Mouse (Mus musculus) ES-E14 (cell line): ENCODE measurements at regions not wholly inside any gene's neighbourhood (a gene's known extent, or its start where the extent isn't known, plus 50 kb on each side); places are given as distances from the start of the nearest gene placed in this dataset.

Experiments used
- DNase-seq: peaks from one replicate; pipeline ENCODE4 v3.0.0-alpha.2; 2013; ENCODE audit warnings: low read depth, low spot score
- H3K27ac ChIP-seq: 2 replicates; pipeline ENCODE4 v1.5.1; 2012; ENCODE audit warnings: low read depth, mild to moderate bottlenecking, low read length, moderate library complexity, mixed read lengths; ENCODE audit not compliant: poor library complexity, insufficient read depth, severe bottlenecking
- H3K36me3 ChIP-seq: 2 replicates; pipeline ENCODE4 v1.6.1; 2012; ENCODE audit warnings: mild to moderate bottlenecking, low read length, moderate library complexity, mixed read lengths; ENCODE audit not compliant: control insufficient read depth, poor library complexity, insufficient read depth, severe bottlenecking
- H3K4me1 ChIP-seq, 2 experiments: fragments of 150-350 bp in 1 of 2; sonication (generic) in 1 of 2; 2 replicates each; pipeline ENCODE4 v1.6.1; 2012; ENCODE audit warnings: low read length in 2 of 2, mild to moderate bottlenecking in 1 of 2, mixed read lengths in 1 of 2; ENCODE audit not compliant: control insufficient read depth in 2 of 2, insufficient read depth in 2 of 2, poor library complexity in 1 of 2
- H3K4me3 ChIP-seq, 2 experiments: fragments of 150-350 bp in 1 of 2; sonication (generic) in 1 of 2; 2 replicates each; pipeline ENCODE4 v1.5.1; 2012; ENCODE audit warnings: low read length in 2 of 2, low read depth in 1 of 2, mild to moderate bottlenecking in 1 of 2, mixed read lengths in 1 of 2; ENCODE audit not compliant: insufficient read depth in 1 of 2, poor library complexity in 1 of 2, severe bottlenecking in 1 of 2
- H3K9ac ChIP-seq: 2 replicates; pipeline ENCODE4 v1.6.1; 2012; ENCODE audit warnings: low read depth, mild to moderate bottlenecking, low read length, mixed read lengths; ENCODE audit not compliant: poor library complexity, insufficient read depth, severe bottlenecking
- H3K9me3 ChIP-seq: fragments of 150-350 bp; sonication (generic); 2 replicates; pipeline ENCODE4 v1.6.1; 2012; ENCODE audit warnings: low read depth, mild to moderate bottlenecking, low read length; ENCODE audit not compliant: control insufficient read depth, insufficient read depth
- CHD2 ChIP-seq: IDR thresholded peaks from 2 replicates; pipeline ENCODE4 v1.6.1; 2014; ENCODE audit warnings: mild to moderate bottlenecking, low read depth, low read length, inconsistent platforms
- HCFC1 ChIP-seq: IDR thresholded peaks from 2 replicates; pipeline ENCODE4 v1.6.1; 2012; ENCODE audit warnings: low read length, inconsistent platforms, borderline replicate concordance; ENCODE audit not compliant: insufficient read depth
- MAFK ChIP-seq: IDR thresholded peaks from 2 replicates; pipeline ENCODE4 v1.6.1; 2014; ENCODE audit warnings: mild to moderate bottlenecking, low read depth, low read length, inconsistent platforms; ENCODE audit not compliant: insufficient read depth
- ZC3H11A ChIP-seq: IDR thresholded peaks from 2 replicates; pipeline ENCODE4 v1.6.1; 2012; ENCODE audit warnings: low read depth, mild to moderate bottlenecking, inconsistent platforms, low read length, borderline replicate concordance
- ZNF384 ChIP-seq: IDR thresholded peaks from 2 replicates; pipeline ENCODE4 v1.6.1; 2012; ENCODE audit warnings: low read depth, low read length, inconsistent platforms
- in situ Hi-C, 2 experiments: fragments of 600-800 bp; cut with MboI; formaldehyde crosslinking; loops; one replicate each; pipeline ENCODE4 v1.15.1; 2025; ENCODE audit warnings: low sequenced_read_pairs in 2 of 2, inconsistent platforms in 1 of 2; ENCODE audit not compliant: unreplicated experiment in 2 of 2

- Histone ChIP-seq H3K27ac (no peak overlapping the region), H3K9me3 (no peaks in the 10 kb centered on the region), H3K4me3 (no peak overlapping the region), H3K36me3 (no peaks in the 10 kb centered on the region), H3K9ac (no peak overlapping the region), H3K4me1 (no peaks in the 10 kb centered on the region)
- no peak for TF ChIP-seq MAFK
- TF ChIP-seq ZC3H11A: no peak
- no peak for TF ChIP-seq HCFC1
- TF ChIP-seq ZNF384: no peak
- TF ChIP-seq CHD2: no peak
- no peak for DNase-seq
- in situ Hi-C loops: no loop called here
These were observed 122.1 kb upstream of the Plxnc1 start for GRCm38 (mm10) chr10:95066774-95067173.

DNA sequence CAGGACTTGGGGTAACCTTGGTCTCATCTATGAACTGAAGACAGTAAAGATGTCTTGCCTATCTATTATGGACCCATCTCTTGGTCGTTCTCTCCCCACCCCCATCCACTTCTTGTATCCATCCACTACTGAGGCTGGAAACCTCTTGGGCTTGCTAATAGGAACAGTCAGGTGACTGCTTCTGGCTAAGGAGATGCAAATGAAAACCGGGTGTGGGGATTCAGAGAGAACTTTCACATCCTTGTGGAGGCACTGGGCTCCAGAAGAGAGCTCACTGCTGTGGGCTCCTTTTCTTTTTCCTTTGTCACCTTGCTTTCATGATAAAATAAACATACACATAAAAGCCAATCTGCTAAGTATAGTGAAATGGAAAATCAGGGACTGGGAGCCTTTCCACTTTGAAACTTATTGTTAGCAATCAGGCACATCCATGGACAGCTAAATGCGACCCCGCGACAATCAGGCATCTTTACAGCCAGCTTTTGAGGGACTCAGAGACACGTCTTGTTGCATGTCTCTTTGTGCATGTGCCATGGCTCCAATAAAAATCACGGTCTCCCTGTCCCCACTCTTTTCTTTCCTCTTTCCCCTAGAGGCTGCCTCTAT, 115.0 kb upstream of the Plxnc1 start:
- no peak overlapping the region; the same call in 1 of the 2 replicates for H3K9ac ChIP-seq
- peaks cover 3 to 4% of the 10 kb centered on the region in 2 experiments; a peak in 3 of 4 replicates for H3K4me1 ChIP-seq
- no peaks in the 10 kb centered on the region for H3K9me3 ChIP-seq
- H3K36me3 ChIP-seq: no peaks in the 10 kb centered on the region
- TF ChIP-seq HCFC1: no peak
- TF ChIP-seq ZNF384: no peak
- no peak for TF ChIP-seq MAFK
- no peak for TF ChIP-seq CHD2
- TF ChIP-seq ZC3H11A: no peak
- H3K4me3 ChIP-seq: peak overlapping the region in 1 of 2 experiments; percentile 27; a peak in 2 of 4 replicates
- in situ Hi-C loops: no loop called here
- peak overlapping the region; percentile 35; the same call in 1 of the 2 replicates for H3K27ac ChIP-seq
- DNase-seq: peak; percentile 65

- in situ Hi-C loops: no loop called here
- Histone ChIP-seq H3K9me3 (no peaks in the 10 kb centered on the region), H3K9ac (no peak overlapping the region), H3K36me3 (no peaks in the 10 kb centered on the region), H3K4me1 (peaks cover 3 to 4% of the 10 kb centered on the region in 2 experiments; a peak in 3 of 4 replicates), H3K4me3 (no peak overlapping the region; a peak in 1 of 4 replicates), H3K27ac (no peak overlapping the region)
- no peak for DNase-seq
- TF ChIP-seq CHD2 (no peak), ZNF384 (peak; percentile 62; the same call in 1 of the 2 replicates)
These were observed 114.4 kb upstream of the Plxnc1 start for GRCm38 (mm10) chr10:95059078-95059477.

DNA sequence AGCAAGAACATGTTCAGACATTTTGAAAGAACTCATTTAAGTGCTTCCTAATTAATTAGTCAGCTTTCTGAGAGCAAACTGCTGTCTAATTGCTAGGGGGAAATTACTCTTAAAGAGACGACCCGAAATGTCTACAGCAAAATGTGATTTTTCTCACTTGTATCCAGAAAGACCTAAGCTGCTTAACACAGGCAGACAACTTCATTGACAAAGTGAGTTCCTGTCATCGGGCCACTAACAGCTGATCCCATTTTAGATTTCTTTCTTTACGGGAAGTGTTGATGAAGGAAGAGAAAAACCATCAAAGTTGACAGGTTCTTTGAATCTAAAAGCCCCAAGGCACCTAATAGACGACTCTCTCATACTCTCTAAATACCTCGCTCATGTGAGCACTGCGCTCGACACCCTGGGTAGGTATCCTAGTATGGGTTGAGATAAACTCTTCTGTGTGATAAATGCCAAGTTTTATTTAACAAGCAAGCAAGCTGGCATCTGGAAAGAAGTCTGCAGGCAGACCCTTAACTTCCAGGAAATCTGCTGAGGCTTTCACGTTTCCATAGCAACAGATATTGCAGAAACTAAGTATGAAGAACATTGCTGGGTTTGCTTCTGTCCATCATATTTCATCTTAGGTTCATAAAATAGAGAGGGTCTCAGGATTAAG, 112.5 kb upstream of the Plxnc1 start:
- TF ChIP-seq ZNF384 (no peak), ZC3H11A (no peak), MAFK (no peak), HCFC1 (no peak), CHD2 (no peak)
- H3K36me3 ChIP-seq: no peaks in the 10 kb centered on the region
- DNase-seq: no peak
- no peak overlapping the region for H3K9ac ChIP-seq
- H3K4me3 ChIP-seq: no peak overlapping the region
- no peaks in the 10 kb centered on the region for H3K9me3 ChIP-seq
- peaks cover 4% of the 10 kb centered on the region in 2 experiments; a peak in 3 of 4 replicates for H3K4me1 ChIP-seq
- in situ Hi-C loops: no loop called here
- no peak overlapping the region for H3K27ac ChIP-seq

DNA sequence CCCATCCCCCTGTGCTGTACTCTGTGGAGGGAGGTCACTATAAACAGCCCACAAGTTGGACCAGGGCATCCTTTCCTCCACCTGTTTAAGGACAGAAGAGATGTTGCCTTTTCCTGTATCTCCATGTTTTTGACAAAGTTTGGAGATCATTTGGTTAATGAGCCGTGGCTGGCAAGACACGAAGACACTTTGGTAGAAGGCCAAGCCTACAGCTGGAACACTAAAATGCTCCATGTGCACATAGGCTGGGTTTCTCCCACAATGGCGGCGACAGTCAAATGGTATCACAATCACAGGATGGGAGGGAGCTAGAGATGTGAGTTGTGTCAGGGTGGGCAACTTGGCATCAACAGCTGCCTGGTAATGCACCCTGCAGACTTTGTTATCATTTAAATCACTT, 111.9 kb upstream of the Plxnc1 start:
- Histone ChIP-seq H3K4me1 (peaks cover 4% of the 10 kb centered on the region in 2 experiments; a peak in 3 of 4 replicates), H3K36me3 (no peaks in the 10 kb centered on the region), H3K4me3 (no peak overlapping the region), H3K9me3 (no peaks in the 10 kb centered on the region), H3K27ac (no peak overlapping the region), H3K9ac (no peak overlapping the region)
- DNase-seq: no peak
- in situ Hi-C loops: no loop called here
- TF ChIP-seq HCFC1 (no peak), MAFK (no peak), ZNF384 (no peak), CHD2 (no peak), ZC3H11A (no peak)
